Mouse (Mus musculus) kidney, postnatal 4 days (tissue): Measurements from ENCODE around the gene Gm28845.
"Not testable (repeated sequence)": the region's sequence is repeated elsewhere in the genome, so short reads cannot be mapped to it uniquely, and the experiment has no call there.

ENCODE experiments used
- DNase-seq, 2 experiments: peaks; one replicate each; pipeline ENCODE4 v3.0.0; 2021; ENCODE audit warnings: mixed read lengths in 2 of 2

The Gm28845 gene

DNA sequence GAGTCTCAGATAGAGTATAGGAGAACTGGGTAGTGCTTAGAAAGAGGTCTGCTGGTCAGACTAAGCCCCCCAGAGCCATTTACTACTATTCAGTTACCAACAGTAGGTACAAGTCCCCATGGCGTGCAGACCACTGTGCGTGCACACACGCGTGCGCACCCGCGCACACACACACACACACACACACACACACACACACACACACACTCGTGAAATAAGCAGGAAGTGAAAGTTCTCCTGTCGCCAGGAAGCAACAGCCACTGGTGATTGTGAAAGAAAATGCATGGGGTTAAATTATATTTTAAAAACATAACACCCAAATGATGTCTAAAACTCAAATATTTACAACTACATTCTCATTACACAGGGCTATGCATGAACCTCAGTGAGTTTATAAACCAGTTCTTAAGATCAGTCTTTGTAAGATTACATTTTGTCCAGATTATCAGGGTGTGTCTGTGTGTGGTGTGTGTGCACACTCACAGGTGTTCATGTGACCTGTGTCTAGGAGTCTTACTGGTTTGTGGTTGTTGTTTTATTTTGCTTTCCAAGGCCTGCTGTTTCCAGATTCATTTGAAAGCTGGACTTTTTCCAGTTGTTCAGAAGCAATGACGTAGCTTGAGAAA lies 11.6 kb downstream of the Gm28845 start:
- DNase-seq: no peak

- DNase-seq: no peak
Measured at GRCm38 (mm10) chr1:65103273-65103672, 16.1 kb downstream of the Gm28845 start, which contains the start of gene Cryga. Gene Cryga (minus strand): TSS chr1:65103373.

DNA sequence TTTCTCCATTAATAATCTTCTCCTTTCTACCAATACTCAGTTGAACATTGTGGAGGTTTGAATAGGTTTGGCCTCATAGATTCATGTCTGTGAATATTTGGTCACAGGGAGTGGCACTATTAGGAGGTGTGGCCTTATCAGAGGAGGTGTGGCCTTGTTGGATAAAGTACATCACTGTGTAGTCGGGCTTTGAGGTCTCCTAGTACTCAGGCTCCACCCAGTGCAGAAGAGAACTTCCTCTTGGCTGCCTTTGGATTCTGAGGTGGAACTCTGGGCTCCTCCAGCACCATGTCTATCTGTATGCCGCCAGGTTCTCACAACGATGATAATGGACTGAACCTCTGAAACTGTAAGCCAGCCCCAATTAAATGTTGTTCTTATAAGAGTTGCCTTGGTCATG lies 22.4 kb downstream of the Gm28845 start:
- no peak for DNase-seq

DNA sequence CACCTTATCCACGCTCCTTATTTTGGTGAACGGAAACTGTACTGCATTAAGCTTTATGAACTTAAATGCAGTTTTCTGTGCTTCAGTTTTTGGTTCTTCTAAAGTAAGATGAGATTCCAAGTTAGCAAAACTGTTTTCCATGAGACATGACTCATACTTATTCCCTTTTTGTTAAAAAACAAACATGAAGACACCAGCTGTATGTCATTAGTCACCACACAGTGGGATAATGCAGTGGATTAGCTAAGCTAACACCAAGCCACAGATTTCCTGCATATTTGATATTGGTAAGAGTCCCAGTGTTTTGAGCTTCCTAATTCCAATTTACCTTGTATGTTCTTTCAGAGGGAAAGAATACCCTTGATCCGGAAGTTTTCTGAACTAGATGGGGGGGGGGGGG lies 27.8 kb downstream of the Gm28845 start:
- DNase-seq: no peak

GRCm38 (mm10) chr1:65090370-65090769 lies 29.0 kb downstream of the Gm28845 start:
- no peak for DNase-seq

GRCm38 (mm10) chr1:65088567-65089356 lies 30.6 kb downstream of the Gm28845 start:
- no peak for DNase-seq

DNA sequence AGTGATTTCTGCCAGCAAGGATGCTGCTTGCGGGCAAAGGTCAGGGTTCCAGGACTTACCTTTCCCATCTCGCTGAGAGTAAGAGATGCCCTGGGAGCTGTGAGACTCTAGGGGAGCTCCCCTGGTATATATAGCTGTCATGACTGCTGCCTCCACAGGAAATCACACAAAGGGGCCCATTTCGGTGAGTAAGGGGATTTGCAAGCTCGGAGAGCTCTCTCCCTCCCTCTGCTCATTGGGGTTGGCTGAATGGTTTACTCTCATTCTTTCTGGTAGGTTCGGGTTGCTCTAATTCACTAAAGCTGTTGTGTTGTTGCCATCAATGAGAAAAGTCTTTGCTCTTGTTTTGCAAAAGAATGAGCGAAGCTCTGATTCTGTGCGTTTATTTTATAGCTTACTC lies 37.2 kb downstream of the Gm28845 start, which contains the start of gene Crygb:
Gene Crygb (minus strand): TSS at position 101 of the 400 bp plus-strand sequence.
- DNase-seq: no peak

- no peak for DNase-seq
Measured at GRCm38 (mm10) chr1:65075607-65076006, 43.8 kb downstream of the Gm28845 start.

DNA sequence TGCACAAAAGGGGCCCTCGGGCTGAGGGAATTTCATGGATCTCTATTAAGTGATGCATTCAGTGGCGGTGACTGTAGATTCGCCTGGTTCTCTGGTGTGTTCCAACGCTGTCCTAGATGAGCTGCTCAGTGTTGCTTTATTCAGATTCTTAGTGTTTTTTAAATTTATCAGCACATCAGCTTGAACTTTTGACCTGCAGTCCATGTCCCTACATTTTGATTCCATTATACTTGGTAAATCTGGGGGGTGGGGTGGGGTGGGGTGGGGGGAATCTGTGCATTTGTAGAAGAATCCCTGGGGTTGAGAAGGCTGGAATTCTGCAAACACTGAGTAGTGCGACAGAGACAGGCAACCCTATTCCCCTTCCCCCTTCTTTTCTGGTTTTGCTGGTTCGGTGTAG lies 45.8 kb downstream of the Gm28845 start, which contains the start of gene Crygc:
Gene Crygc (minus strand): TSS at position 101 of the 400 bp plus-strand sequence.
- no peak for DNase-seq

- no peak for DNase-seq
Measured at GRCm38 (mm10) chr1:65067842-65068241, 51.5 kb downstream of the Gm28845 start.

GRCm38 (mm10) chr1:65064201-65064600 lies 55.2 kb downstream of the Gm28845 start:
- DNase-seq: no peak

DNA sequence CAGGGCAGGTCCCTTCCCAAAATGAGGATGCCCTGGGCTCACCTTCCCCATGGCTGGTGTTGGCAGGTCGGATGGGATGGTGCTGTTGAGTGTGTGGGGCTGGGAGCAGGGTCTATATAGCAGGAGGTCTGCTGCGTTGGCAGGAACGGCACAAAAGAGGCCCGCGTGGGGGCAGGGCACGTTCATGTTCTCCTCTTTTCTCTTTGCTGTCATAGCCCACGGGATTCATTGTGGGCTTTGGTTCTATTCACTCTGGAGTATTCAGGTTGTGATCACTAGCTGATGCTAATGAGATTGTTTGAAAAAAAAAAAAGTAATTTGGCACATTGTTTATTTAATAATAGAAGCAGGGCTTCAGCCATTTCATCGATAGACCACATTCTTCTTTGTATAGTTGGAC lies 56.0 kb downstream of the Gm28845 start, which contains the start of gene Crygd:
Gene Crygd (minus strand): TSS at position 101 of the 400 bp plus-strand sequence.
- no peak for DNase-seq

DNA sequence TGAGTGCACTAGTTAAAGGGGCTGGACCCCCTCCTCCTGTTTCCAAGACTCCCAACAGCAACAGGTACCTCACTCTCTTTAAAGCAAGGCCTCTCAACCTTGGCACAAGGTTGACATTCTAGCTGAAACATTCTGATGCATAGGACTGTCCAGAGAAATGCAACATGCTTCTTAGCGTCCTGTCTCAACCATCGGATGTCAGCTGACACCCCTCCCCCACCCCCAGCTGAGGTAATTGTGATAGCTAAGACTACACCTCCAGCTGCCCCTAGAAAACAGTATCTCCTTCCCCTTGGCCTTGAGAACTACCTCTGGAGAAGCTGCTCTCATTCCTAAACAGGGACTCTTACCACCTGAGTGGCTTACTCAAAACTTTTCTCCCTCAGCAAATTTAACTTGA lies 67.2 kb downstream of the Gm28845 start:
- DNase-seq: no peak

GRCm38 (mm10) chr1:65051696-65052095 lies 67.7 kb downstream of the Gm28845 start:
- DNase-seq: no peak

DNA sequence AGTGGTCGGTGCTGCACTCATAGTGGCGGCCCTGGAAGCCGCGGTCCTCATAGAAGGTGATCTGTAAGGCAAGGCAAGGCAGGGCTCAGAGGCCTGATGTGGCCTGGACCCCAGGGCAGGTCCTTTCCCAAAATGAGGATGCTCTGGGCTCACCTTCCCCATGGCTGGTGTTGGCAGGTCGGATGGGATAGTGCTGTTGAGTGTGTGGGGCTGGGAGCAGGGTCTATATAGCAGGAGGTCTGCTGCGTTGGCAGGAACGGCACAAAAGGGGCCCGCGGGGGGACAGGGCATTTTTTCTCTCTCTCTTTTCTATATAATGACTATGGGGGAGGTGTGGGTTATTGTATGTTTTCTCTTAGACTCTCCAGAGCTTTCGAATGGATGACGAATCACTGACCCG lies 68.4 kb downstream of the Gm28845 start, which contains the start of gene Cryge:
Gene Cryge (minus strand): TSS at position 198 of the 400 bp plus-strand sequence.
- DNase-seq: not testable (repeated sequence)
